Mouse (Mus musculus): ENCODE measurements around the gene 4931414P19Rik.

DNA sequence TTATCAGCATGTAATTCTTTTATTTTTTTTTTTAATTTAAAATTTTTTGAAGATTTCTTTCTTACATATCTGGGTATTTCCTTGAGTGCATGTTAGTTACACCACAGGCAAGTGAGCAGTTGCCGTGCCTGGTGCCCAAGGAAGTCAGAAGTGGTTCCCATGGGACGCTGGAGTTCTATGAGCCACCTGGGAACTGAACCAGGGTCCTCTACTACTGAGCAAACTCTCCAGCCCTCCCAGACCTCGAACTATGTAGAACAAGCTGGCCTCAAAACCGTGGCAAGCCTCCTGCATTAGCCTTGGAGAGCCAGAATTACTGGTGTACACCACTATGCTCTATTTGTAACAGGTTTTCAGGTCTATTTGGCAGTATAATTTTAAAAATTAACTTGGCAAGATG, 3.2 kb downstream of the 4931414P19Rik start:
- TF ChIP-seq GATA1 (IDR thresholded peaks at IDR 0.05; ENCODE audit: borderline replicate concordance, low read length) (no peak), FLI1 (IDR thresholded peaks at IDR 0.05; ENCODE audit: low read length) (no peak)
